Mouse (Mus musculus): ENCODE data around the gene Dio1.

DNA sequence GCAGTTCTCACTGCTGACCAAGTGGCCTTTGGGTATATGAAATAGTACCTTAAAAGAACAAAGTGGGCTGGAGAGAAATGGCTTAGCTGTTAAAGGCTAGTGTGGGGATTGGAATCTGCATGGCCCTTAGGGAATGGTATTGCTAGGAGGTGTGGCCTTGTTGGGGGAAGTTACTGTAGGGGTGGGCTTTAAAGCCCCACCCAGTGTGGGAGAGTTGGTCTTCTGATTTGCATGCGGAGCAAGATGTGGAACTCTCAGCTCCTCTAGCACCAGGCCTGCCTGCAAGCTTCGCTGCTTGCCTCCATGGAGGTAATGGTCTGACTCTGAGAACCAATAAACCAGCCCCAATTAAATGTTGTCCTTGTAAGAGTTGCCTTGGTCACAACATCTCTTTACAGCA, 14.1 kb upstream of the Dio1 start:
- TF ChIP-seq POLR2A (IDR thresholded peaks at IDR 0.05; ENCODE audit: borderline replicate concordance, extremely low read depth, low read depth, low read length) (no peak), CTCF (IDR thresholded peaks at IDR 0.05; ENCODE audit: insufficient read depth, low read length) (no peak)
